Mouse (Mus musculus) macrophage (primary cell): ENCODE measurements around the gene Osm. TPM values are rescaled to one million over a fixed set of nuclear protein-coding genes. Genes with fewer than 3 reads are reported as not detected.
A peak's percentile ranks its signal among the peaks of the same experiment; 100 is the strongest.

Experiments used
- H3K27ac ChIP-seq: fragments of 350-480 bp; formaldehyde crosslinking; 2 replicates; pipeline ENCODE4 v1.9.0; 2021
- H3K36me3 ChIP-seq: fragments of 350-480 bp; formaldehyde crosslinking; 2 replicates; pipeline ENCODE4 v1.9.0; 2021; ENCODE audit errors: inconsistent target
- H3K4me3 ChIP-seq: fragments of 350-480 bp; formaldehyde crosslinking; 2 replicates; pipeline ENCODE4 v1.9.0; 2021; ENCODE audit errors: inconsistent target
- H3K79me2 ChIP-seq: fragments of 350-480 bp; formaldehyde crosslinking; 2 replicates; pipeline ENCODE4 v1.9.0; 2021; ENCODE audit errors: inconsistent target
- WGBS: methylation state at CpG from one replicate; pipeline ENCODE4 v1.1.7; 2026; ENCODE audit warnings: inconsistent platforms; ENCODE audit not compliant: missing documents; 5-methylcytosine and 5-hydroxymethylcytosine counted together
- polyA plus RNA-seq: library from polyadenylated mRNA; stranded (reverse); fragments of 250-400 nt; gene quantifications from 3 replicates; pipeline ENCODE4 v1.2.4, GENCODE M21; 2018; ENCODE audit warnings: inconsistent platforms

Gene Osm
- polyA plus RNA-seq, 1 experiment from 2014 or later: 9.4 TPM

DNA sequence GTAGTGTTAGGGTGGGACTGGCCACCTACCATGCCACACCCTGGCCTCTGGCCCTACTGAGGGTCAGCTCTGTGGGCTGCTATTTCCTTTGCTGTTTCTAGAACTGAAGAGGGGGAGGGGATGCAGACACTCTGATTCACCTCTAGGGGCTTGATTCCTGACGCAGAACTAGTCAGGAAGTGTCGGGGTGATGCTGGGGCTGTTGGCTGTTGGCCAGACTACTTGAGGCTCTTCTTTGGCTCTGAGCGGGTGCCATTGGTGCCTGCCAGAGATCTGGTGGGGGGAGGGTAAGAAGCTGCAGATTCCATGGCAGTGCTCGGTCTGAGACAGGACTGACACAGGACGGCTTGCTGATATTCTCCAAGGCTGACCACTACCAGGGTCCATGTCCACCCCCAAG is 25.7 kb downstream of the Osm start:
- Histone ChIP-seq H3K36me3 (no peaks in the 10 kb centered on the region), H3K79me2 (no peaks in the 10 kb centered on the region)
- 71% methylated on average over 5 of the region's 5 CpGs for WGBS

DNA sequence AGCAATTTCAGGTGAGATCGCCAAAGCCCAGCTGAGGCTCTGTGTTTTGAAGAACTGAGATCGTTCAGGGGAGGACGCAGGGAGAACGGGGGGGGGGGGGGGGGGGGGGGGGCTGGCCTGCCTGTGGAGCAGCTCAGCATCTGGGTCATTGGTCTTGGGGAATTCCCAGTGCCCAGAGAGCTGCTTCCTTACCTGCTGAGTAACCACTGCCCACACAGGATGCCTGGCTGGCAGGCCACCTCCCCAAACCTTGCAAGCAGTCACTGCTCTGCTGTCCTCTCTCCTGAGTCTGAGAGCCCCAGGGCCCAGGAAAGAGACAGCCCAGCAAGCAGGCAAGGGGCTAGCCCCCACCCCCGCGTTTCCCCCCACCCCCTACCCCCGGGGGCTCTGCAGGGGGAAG is 26.6 kb downstream of the Osm start:
- Histone ChIP-seq H3K36me3 (no peaks in the 10 kb centered on the region), H3K4me3 (no peak overlapping the region)
- WGBS: 15% methylated on average over 5 of the region's 7 CpGs

More for the DNA sequence above, 25.7 kb downstream of the Osm start:
- H3K4me3 ChIP-seq: no peak overlapping the region
- no peak overlapping the region for H3K27ac ChIP-seq

DNA sequence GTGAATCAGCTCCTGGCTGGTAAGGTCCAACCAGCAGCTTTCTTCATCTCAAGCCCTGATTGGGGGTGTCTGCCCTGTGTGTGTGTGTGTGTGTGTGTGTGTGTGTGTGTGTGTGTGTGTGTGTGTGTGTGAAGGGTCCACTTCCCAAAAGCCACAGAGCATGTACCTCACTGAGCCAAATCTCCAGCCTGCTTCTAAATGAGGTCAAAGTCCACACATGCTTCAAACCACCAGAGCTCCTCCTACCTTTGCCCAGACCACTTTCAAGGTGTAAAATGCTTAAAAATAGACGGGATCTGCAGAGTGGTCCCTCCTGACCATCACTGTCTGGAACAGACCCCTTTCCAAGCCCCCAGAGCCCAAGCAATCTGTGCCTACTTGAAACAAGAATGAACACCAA is 27.1 kb downstream of the Osm start:
- Histone ChIP-seq H3K4me3 (no peak overlapping the region), H3K79me2 (no peaks in the 10 kb centered on the region), H3K27ac (no peak overlapping the region), H3K36me3 (no peaks in the 10 kb centered on the region)
- WGBS: 56% methylated on average over 1 of the region's 1 CpGs

More for the DNA sequence above, 26.6 kb downstream of the Osm start:
- no peak overlapping the region for H3K27ac ChIP-seq
- no peaks in the 10 kb centered on the region for H3K79me2 ChIP-seq

DNA sequence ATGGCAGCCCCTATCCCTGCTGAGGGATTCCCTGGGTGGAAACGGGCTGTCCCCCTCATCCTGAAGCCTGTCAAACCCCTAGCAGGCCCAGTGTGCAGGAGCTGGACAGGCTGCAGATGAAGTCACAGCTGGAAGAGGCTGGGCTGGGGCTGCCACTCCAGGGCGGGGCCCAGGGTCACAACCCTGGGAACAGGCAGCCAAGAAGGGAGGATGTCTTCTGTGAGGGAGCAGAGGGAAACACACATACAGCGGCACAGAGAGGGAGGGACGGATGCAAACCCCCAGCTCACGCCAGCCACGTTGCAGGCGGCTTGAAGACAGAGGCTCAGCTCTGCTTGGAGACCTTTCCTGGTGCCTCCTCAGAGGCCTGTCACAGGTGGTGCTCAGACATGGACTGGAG is 27.8 kb downstream of the Osm start:
- Histone ChIP-seq H3K36me3 (no peaks in the 10 kb centered on the region), H3K79me2 (no peaks in the 10 kb centered on the region), H3K4me3 (no peak overlapping the region), H3K27ac (no peak overlapping the region)
- 93% methylated on average over 7 of the region's 7 CpGs for WGBS

DNA sequence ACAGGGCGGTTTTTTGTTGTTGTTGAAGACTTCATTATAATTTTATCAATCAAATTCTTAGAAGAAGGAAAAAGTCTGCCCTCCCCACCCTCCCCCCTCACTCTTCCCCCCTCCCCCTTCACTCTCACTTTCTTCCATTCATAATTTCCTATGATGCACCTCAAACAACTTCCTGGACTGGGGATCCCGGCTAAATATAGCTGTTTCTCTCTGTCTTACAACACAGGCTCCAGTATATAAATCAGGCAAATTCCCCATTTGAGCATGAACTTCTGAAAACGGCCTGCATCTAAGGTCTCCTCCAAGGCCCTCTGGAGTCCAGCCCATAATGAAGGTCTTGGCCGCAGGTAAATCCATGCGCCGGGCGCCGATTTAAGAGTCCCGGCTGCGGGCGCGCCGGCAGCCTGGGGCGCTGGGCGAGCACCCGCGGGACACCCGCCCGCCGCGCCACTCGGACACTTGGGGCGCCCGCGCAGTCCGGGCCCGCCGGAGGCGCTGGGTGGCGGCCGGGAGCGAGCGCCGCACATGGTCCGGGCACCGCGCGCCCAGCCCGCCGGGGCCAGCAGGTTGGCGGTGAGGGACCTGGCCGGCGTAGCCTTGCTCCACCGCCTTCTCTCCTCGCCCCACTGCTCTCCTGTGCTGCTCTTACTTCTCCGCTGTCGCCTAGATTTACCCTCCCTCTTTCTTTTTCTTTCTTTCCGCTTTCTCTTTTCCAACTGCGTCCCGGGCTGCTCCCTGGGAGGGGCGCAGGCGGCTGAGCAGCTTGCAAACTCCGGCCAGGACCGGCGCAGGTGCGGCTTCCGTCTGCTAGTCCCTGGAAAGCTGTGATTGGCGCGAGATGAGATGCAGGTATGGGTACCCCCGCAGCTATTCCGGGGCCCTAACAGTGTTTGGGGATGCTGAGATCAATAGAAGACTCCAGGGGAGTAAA is 30.3 kb downstream of the Osm start:
- Histone ChIP-seq H3K36me3 (no peaks in the 10 kb centered on the region), H3K79me2 (no peaks in the 10 kb centered on the region), H3K4me3 (peak overlapping the region; percentile 23), H3K27ac (no peak overlapping the region)
- 1% methylated on average over 41 of the region's 61 CpGs for WGBS

DNA sequence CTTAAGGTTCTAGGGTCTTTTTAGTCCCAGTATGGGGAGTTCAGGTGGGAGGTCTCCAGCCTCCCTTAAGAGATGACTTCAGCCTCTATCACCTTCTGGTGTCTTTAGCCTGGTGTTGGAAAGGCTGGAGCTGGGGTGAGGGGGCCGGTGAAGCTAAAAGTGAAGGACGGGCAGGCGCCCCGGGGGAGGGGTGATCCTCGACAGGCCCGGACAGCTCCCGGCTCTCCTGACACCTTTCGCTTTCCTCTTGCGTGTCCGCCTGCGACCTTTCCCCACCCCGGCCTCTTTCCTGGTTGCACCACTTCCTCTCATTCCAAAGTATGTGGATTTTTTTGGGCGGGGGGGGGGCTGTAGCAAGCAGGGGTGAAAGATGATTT is 31.0 kb downstream of the Osm start:
- 29% methylated on average over 13 of the region's 13 CpGs for WGBS

DNA sequence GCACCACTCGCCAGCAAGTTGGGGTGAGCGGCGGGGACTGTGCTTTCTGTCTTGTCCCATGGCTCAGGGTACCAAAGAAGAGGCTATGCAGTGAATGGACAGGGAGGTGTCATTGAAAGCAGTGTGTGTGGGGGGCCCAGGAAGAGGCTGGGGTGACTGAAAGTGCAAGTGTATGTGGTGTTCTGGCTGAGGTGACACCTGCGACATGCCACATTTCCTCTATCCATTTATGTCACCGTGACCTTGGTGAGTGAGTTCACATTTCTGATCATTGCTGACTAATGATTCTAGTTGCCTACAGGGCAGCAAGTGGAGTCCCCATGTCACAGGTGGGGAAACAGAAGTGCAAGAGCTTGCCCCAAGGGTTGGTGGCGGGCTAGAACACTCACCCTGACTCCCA is 32.3 kb downstream of the Osm start:
- H3K36me3 ChIP-seq: no peaks in the 10 kb centered on the region
- WGBS: 74% methylated on average over 6 of the region's 6 CpGs
- no peak overlapping the region for H3K27ac ChIP-seq
- H3K4me3 ChIP-seq: no peak overlapping the region
- H3K79me2 ChIP-seq: no peaks in the 10 kb centered on the region

More for the DNA sequence above, 31.0 kb downstream of the Osm start:
- H3K79me2 ChIP-seq: no peaks in the 10 kb centered on the region
- H3K27ac ChIP-seq: no peak overlapping the region
- H3K36me3 ChIP-seq: no peaks in the 10 kb centered on the region
- H3K4me3 ChIP-seq: peak overlapping the region; percentile 23; the same call in 1 of the 2 replicates

DNA sequence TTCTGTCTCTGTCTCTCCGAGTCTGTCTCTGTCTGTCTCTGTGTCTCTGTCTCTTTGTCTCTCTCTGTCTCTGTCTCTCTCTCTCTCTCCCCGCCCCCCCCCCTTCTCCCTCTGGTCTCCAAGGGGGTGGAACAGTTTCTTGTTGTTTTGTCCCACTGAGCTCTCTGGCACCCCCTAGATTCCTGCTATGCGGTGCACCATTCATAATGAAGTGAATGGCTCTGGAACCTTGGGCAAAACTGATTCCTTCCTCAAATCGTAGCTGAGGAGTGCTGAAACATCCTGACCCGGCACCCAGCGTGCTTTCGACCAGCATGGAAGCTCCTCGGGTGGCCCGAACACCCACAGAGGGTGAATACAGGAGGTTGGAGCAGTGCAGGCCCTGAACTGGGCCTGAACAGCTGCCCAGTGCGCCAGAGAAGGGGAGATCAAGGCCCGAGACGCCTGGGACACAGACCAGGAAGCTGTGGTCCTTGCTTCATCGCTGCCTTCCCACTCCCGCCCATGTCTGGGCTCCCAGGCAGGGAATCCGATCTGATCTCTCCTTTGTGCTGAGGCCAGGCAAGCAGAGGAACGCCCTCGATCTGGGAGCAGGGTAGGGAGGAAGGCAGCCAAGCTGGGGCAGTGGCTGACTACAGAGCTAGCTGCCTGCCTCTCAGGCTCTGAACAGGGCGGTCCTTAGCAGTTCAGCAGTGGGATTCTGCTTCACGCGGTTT is 34.7 kb downstream of the Osm start:
- no peaks in the 10 kb centered on the region for H3K36me3 ChIP-seq
- H3K79me2 ChIP-seq: no peaks in the 10 kb centered on the region
- WGBS: 60% methylated on average over 18 of the region's 20 CpGs
- no peak overlapping the region for H3K27ac ChIP-seq
- no peak overlapping the region for H3K4me3 ChIP-seq

DNA sequence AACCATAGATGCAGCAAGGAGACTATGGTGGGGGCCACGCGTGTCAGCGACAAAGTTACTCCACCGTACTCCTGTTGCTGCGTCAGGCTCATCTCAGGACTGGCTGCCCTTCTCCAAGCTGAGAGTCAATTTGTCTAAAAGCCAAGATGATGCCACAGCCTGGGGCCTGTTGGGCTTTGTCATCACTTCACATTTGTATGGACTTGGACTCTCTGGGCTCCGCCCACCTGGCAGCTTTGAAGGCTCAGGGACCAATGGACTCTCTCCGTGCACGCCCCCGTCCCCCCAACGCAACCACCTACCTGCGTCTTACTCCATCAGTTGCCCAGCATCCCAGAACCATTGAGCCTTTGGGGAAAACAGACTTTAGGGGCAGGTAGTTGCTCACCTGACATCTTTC is 35.3 kb downstream of the Osm start:
- no peaks in the 10 kb centered on the region for H3K79me2 ChIP-seq
- no peak overlapping the region for H3K27ac ChIP-seq
- H3K36me3 ChIP-seq: no peaks in the 10 kb centered on the region
- no peak overlapping the region for H3K4me3 ChIP-seq
- 91% methylated on average over 11 of the region's 11 CpGs for WGBS

DNA sequence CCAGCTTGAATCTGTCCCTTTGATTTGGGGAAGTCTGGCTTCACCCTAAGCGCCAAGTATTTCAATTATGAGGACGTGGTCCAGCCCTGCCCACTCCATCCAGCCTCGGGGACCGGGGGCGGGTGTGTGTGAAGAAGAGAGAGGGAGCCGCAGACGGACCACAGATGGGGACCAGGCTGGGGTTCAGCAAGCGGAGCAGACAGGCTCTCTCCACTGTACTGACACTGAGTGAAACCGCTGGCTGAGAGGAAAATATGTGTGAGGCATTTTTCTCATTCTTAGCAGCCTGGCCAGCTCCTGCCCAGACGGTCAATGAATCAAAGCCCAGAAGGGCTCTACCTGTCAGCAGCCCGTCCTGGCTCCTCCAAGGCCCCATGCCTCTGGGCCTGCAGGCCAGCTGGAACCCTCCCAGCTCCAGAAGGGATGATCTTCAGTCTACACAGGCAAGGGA is 40.2 kb downstream of the Osm start:
- 66% methylated on average over 11 of the region's 11 CpGs for WGBS

DNA sequence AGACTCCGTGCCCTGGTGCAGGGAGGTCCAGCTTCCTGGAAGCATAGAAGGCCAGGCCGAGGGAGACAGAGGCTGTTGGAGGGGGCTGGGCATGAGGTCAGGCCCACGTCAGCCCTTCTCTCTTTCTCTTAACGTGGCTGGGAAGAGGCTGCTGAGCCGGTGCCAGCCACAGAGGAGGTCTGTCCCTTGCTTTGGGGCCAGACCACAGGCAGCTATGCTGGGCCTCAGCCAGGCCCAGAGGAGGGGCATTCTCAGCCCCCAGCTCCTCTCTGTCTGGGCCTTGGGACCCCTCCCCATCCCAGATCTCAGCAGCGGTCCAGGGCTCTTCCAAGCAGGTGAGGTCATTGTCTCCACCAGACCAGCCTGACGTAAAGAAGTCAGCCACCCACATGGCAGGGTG is 43.7 kb downstream of the Osm start:
- H3K27ac ChIP-seq: no peak overlapping the region
- no peaks in the 10 kb centered on the region for H3K79me2 ChIP-seq
- 84% methylated on average over 7 of the region's 7 CpGs for WGBS
- no peak overlapping the region for H3K4me3 ChIP-seq
- H3K36me3 ChIP-seq: no peaks in the 10 kb centered on the region

More for the DNA sequence above, 40.2 kb downstream of the Osm start:
- Histone ChIP-seq H3K27ac (no peak overlapping the region), H3K4me3 (no peak overlapping the region), H3K79me2 (no peaks in the 10 kb centered on the region), H3K36me3 (no peaks in the 10 kb centered on the region)

DNA sequence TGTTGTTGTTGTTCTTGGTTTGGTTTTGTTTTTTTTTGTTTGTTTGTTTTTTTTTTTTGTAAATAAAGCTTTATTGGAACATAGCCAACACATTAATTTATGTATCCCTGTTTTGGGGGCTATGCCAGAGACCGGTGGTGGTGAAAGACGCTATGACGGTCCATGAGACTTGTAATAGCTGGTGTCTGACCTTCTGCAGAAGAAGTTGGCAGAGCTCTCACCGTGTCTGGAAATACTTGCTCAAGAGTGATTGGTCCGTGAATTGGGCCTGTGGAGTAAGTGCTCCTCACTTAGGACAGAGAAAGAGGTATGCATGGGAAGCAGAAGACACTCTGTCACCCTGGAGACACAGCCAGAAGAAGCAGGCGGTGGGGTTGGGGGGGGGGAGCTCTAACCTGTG is 45.6 kb downstream of the Osm start:
- H3K27ac ChIP-seq: no peak overlapping the region
- WGBS: 95% methylated on average over 6 of the region's 6 CpGs

DNA sequence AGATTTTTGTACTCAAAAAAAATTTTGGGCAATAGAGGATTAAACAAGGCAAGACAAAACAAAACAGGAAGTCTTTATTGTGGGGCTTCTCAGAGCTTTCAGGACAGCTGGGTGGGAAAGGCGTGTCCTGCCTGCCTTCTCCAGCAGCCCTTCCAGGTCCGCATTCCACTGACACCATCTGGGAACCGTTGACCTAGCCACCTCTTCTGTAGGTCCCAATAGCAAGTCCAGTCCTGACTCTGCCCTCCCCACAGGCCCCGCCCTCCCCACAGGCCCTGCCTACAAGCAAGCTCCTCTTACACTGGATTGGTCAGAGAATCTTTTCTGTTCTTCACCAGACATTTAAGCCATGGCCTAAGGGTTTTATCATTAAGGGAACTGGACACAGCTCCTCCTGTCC is 47.4 kb downstream of the Osm start:
- H3K4me3 ChIP-seq: no peak overlapping the region
- 85% methylated on average over 4 of the region's 4 CpGs for WGBS
- no peaks in the 10 kb centered on the region for H3K79me2 ChIP-seq
- no peaks in the 10 kb centered on the region for H3K36me3 ChIP-seq
- H3K27ac ChIP-seq: no peak overlapping the region

More for the DNA sequence above, 45.6 kb downstream of the Osm start:
- Histone ChIP-seq H3K79me2 (no peaks in the 10 kb centered on the region), H3K4me3 (no peak overlapping the region), H3K36me3 (no peaks in the 10 kb centered on the region)

DNA sequence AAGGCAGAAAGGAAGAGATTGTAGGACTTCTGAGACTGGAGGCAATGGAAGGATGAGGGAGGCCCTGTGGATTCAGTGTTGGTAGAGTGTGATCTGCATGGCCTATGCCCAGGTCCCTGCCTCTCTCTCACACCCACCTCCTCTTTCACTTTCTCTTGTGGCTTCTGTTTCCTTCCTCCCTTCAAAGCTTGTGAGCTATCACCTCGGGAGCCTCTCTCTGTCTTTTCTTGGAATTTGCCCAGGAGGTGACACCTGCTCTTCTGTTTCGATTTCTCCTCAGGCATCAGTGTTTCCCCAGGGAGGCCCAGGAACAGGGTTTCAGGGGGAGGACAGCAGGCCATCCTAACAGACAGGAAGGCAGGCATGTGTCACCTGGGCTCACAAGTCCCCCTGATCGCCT is 53.1 kb downstream of the Osm start:
- Histone ChIP-seq H3K4me3 (no peak overlapping the region), H3K79me2 (no peaks in the 10 kb centered on the region), H3K36me3 (no peaks in the 10 kb centered on the region), H3K27ac (no peak overlapping the region)
- WGBS: 41% methylated on average over 3 of the region's 3 CpGs
